Mouse (Mus musculus) telencephalon, adult 2 months (tissue): ENCODE measurements at regions not wholly inside any gene's neighbourhood (a gene's known extent, or its start where the extent isn't known, plus 50 kb on each side); places are given as distances from the start of the nearest gene placed in this dataset.

Source experiments
- DNase-seq: peaks from one replicate; pipeline ENCODE4 v3.0.0-alpha.2; 2011; ENCODE audit warnings: low read depth, low spot score

- no peak for DNase-seq
These were observed 229.6 kb upstream of the Gm12728 start for GRCm38 (mm10) chr4:105560055-105560454.

- no peak for DNase-seq
These were observed 228.9 kb upstream of the Gm12728 start for GRCm38 (mm10) chr4:105560781-105561180.

GRCm38 (mm10) chr4:105561611-105562010 lies 228.1 kb upstream of the Gm12728 start:
- DNase-seq = no peak

GRCm38 (mm10) chr4:105565796-105566195 lies 223.9 kb upstream of the Gm12728 start:
- no peak for DNase-seq

GRCm38 (mm10) chr4:105566513-105567457 lies 222.9 kb upstream of the Gm12728 start:
- no peak for DNase-seq

GRCm38 (mm10) chr4:105569671-105570070 lies 220.0 kb upstream of the Gm12728 start:
- no peak for DNase-seq

GRCm38 (mm10) chr4:105575550-105575949 lies 214.1 kb upstream of the Gm12728 start:
- DNase-seq = no peak

- DNase-seq = no peak
These were observed 208.7 kb upstream of the Gm12728 start for GRCm38 (mm10) chr4:105580987-105581386.

GRCm38 (mm10) chr4:105584329-105584925 lies 205.2 kb upstream of the Gm12728 start:
- DNase-seq = no peak

GRCm38 (mm10) chr4:105603661-105604060 lies 186.0 kb upstream of the Gm12728 start:
- no peak for DNase-seq

- DNase-seq = no peak
These were observed 185.1 kb upstream of the Gm12728 start for GRCm38 (mm10) chr4:105604607-105605006.

- no peak for DNase-seq
These were observed 182.9 kb upstream of the Gm12728 start for GRCm38 (mm10) chr4:105606731-105607130.

- DNase-seq = no peak
These were observed 178.8 kb upstream of the Gm12728 start for GRCm38 (mm10) chr4:105610917-105611316.

GRCm38 (mm10) chr4:105614390-105614789 lies 175.3 kb upstream of the Gm12728 start:
- no peak for DNase-seq

GRCm38 (mm10) chr4:105626371-105627320 lies 163.0 kb upstream of the Gm12728 start:
- no peak for DNase-seq

GRCm38 (mm10) chr4:105629581-105629980 lies 160.1 kb upstream of the Gm12728 start:
- DNase-seq = no peak

- no peak for DNase-seq
These were observed 158.9 kb upstream of the Gm12728 start for GRCm38 (mm10) chr4:105630595-105631369.

- no peak for DNase-seq
These were observed 156.9 kb upstream of the Gm12728 start for GRCm38 (mm10) chr4:105632581-105633358.

GRCm38 (mm10) chr4:105633789-105634188 lies 155.9 kb upstream of the Gm12728 start:
- DNase-seq = no peak

- DNase-seq = no peak
These were observed 148.9 kb upstream of the Gm12728 start for GRCm38 (mm10) chr4:105640793-105641192.
